Mouse (Mus musculus): Measurements from ENCODE around the gene Ap3s2.

GRCm38 (mm10) chr7:79831145-79831544 lies 89.3 kb downstream of the Ap3s2 start:
- TF ChIP-seq POLR2A (IDR thresholded peaks at IDR 0.05; ENCODE audit: low read depth, low read length) (no peak), CTCF (IDR thresholded peaks at IDR 0.05; ENCODE audit: extremely low read depth, insufficient read length, insufficient replicate concordance, low read depth, low read length) (no peak)

All from small intestine, adult 2 months (tissue).